Mouse (Mus musculus): ENCODE results near the gene Olfr324. TPM values are rescaled to one million over a fixed set of nuclear protein-coding genes. Genes with fewer than 3 reads are reported as not detected.

Olfr324 gene
- not detected in 2 replicates for polyA plus RNA-seq (2016; fragmentation: Nextera tagmentation; extraction: Ambion mirVana)

- Histone ChIP-seq H3K27ac (no peak within 1 kb of the TSS), H3K27me3 (no peaks in the 10 kb centered on the region), H3K4me1 (no peaks in the 10 kb centered on the region), H3K4me3 (no peak within 1 kb of the TSS), H3K36me3 (no peaks in the 10 kb centered on the region), H3K9ac (no peak within 1 kb of the TSS), H3K9me3 (replicated peaks) (no peaks in the 10 kb centered on the region), H3K4me2 (replicated peaks) (no peak within 1 kb of the TSS)
- ATAC-seq (ENCODE audit: low FRiP score): no peak
- 92% methylated on average over 6 of the region's 6 CpGs for WGBS
Measured at GRCm38 (mm10) chr11:58594814-58595213, at the start of gene Olfr324. Gene Olfr324, plus strand, starts transcription at chr11:58595114.

GRCm38 (mm10) chr11:58546322-58546721 is 48.6 kb upstream of the Olfr324 start, which contains the start of gene Olfr329-ps:
Gene Olfr329-ps, minus strand, starts transcription at chr11:58546422.
- Histone ChIP-seq H3K9ac (no peak within 1 kb of the TSS), H3K4me1 (no peaks in the 10 kb centered on the region), H3K9me3 (replicated peaks) (no peaks in the 10 kb centered on the region), H3K4me2 (replicated peaks) (no peak within 1 kb of the TSS), H3K4me3 (no peak within 1 kb of the TSS), H3K27me3 (no peaks in the 10 kb centered on the region), H3K27ac (no peak within 1 kb of the TSS), H3K36me3 (no peaks in the 10 kb centered on the region)
- no peak for ATAC-seq (ENCODE audit: low FRiP score)
- 83% methylated on average over 5 of the region's 5 CpGs for whole genome bisulfite sequencing

GRCm38 (mm10) chr11:58555536-58555935 is 39.4 kb upstream of the Olfr324 start, which contains the start of gene Olfr328:
Gene Olfr328, minus strand, starts transcription at chr11:58555636.
- no peak within 1 kb of the TSS for H3K4me3 ChIP-seq
- no peaks in the 10 kb centered on the region for H3K4me1 ChIP-seq
- H3K27me3 ChIP-seq: no peaks in the 10 kb centered on the region
- no peaks in the 10 kb centered on the region for H3K9me3 ChIP-seq (replicated peaks)
- no peak within 1 kb of the TSS for H3K27ac ChIP-seq
- H3K9ac ChIP-seq: no peak within 1 kb of the TSS
- no peaks in the 10 kb centered on the region for H3K36me3 ChIP-seq
- WGBS: 87% methylated on average over 1 of the region's 1 CpGs
- no peak for ATAC-seq (ENCODE audit: low FRiP score)
- no peak within 1 kb of the TSS for H3K4me2 ChIP-seq (replicated peaks)

GRCm38 (mm10) chr11:58570405-58570804 is 24.5 kb upstream of the Olfr324 start, which contains the start of gene Olfr224:
Gene Olfr224, minus strand, starts transcription at chr11:58570553.
- no peaks in the 10 kb centered on the region for H3K9me3 ChIP-seq (replicated peaks)
- 83% methylated on average over 5 of the region's 5 CpGs for WGBS
- no peak within 1 kb of the TSS for H3K9ac ChIP-seq
- H3K4me1 ChIP-seq: no peaks in the 10 kb centered on the region
- H3K36me3 ChIP-seq: no peaks in the 10 kb centered on the region
- H3K27me3 ChIP-seq: no peaks in the 10 kb centered on the region
- ATAC-seq (ENCODE audit: low FRiP score): no peak
- no peak within 1 kb of the TSS for H3K4me2 ChIP-seq (replicated peaks)
- no peak within 1 kb of the TSS for H3K27ac ChIP-seq
- no peak within 1 kb of the TSS for H3K4me3 ChIP-seq

- no peak for ATAC-seq (ENCODE audit: low FRiP score)
- Histone ChIP-seq H3K9ac (no peak within 1 kb of the TSS), H3K4me3 (no peak within 1 kb of the TSS), H3K9me3 (replicated peaks) (no peaks in the 10 kb centered on the region), H3K27ac (no peak within 1 kb of the TSS), H3K4me1 (no peaks in the 10 kb centered on the region), H3K27me3 (no peaks in the 10 kb centered on the region), H3K4me2 (replicated peaks) (no peak within 1 kb of the TSS), H3K36me3 (no peaks in the 10 kb centered on the region)
- 97% methylated on average over 1 of the region's 1 CpGs for WGBS
Measured at GRCm38 (mm10) chr11:58577430-58577829, 17.5 kb upstream of the Olfr324 start, which contains the start of gene Olfr325. Gene Olfr325, plus strand, starts transcription at chr11:58577730.

- Histone ChIP-seq H3K36me3 (no peaks in the 10 kb centered on the region), H3K27me3 (no peaks in the 10 kb centered on the region), H3K27ac (no peak overlapping the region), H3K9me3 (replicated peaks) (no peaks in the 10 kb centered on the region), H3K9ac (no peak overlapping the region), H3K4me2 (replicated peaks) (no peak overlapping the region), H3K4me3 (no peak overlapping the region), H3K4me1 (no peaks in the 10 kb centered on the region)
- WGBS: 86% methylated on average over 8 of the region's 8 CpGs
- no peak for ATAC-seq (ENCODE audit: low FRiP score)
Measured at GRCm38 (mm10) chr11:58578636-58579035, 16.3 kb upstream of the Olfr324 start.

- H3K9me3 ChIP-seq (replicated peaks): no peaks in the 10 kb centered on the region
- H3K4me2 ChIP-seq (replicated peaks): no peak overlapping the region
- no peak overlapping the region for H3K4me3 ChIP-seq
- 79% methylated on average over 7 of the region's 7 CpGs for WGBS
- 0 out of 2 replicates have a peak, but pooled peaks cover 2% of the 10 kb centered on the region for H3K4me1 ChIP-seq
- no peaks in the 10 kb centered on the region for H3K27me3 ChIP-seq
- H3K36me3 ChIP-seq: no peaks in the 10 kb centered on the region
- no peak overlapping the region for H3K9ac ChIP-seq
- no peak overlapping the region for H3K27ac ChIP-seq
- no peak for ATAC-seq (ENCODE audit: low FRiP score)
Measured at GRCm38 (mm10) chr11:58587898-58588348, 7.0 kb upstream of the Olfr324 start.

GRCm38 (mm10) chr11:58588620-58589250 is 6.2 kb upstream of the Olfr324 start:
- H3K9me3 ChIP-seq (replicated peaks): no peaks in the 10 kb centered on the region
- ATAC-seq (ENCODE audit: low FRiP score): no peak
- H3K27ac ChIP-seq: no peak overlapping the region
- H3K9ac ChIP-seq: no peak overlapping the region
- H3K4me1 ChIP-seq: 0 out of 2 replicates have a peak, but pooled peaks cover 2% of the 10 kb centered on the region
- H3K36me3 ChIP-seq: no peaks in the 10 kb centered on the region
- no peaks in the 10 kb centered on the region for H3K27me3 ChIP-seq
- H3K4me3 ChIP-seq: no peak overlapping the region
- no peak overlapping the region for H3K4me2 ChIP-seq (replicated peaks)
- WGBS: 62% methylated on average over 3 of the region's 3 CpGs

GRCm38 (mm10) chr11:58597837-58598236 is 2.9 kb downstream of the Olfr324 start:
- H3K4me2 ChIP-seq (replicated peaks): no peak overlapping the region
- no peaks in the 10 kb centered on the region for H3K9me3 ChIP-seq (replicated peaks)
- no peak overlapping the region for H3K27ac ChIP-seq
- no peaks in the 10 kb centered on the region for H3K4me1 ChIP-seq
- 86% methylated on average over 13 of the region's 13 CpGs for WGBS
- H3K36me3 ChIP-seq: no peaks in the 10 kb centered on the region
- H3K27me3 ChIP-seq: no peaks in the 10 kb centered on the region
- no peak for ATAC-seq (ENCODE audit: low FRiP score)
- no peak overlapping the region for H3K9ac ChIP-seq
- no peak overlapping the region for H3K4me3 ChIP-seq

GRCm38 (mm10) chr11:58602062-58602461 is 7.1 kb downstream of the Olfr324 start:
- Histone ChIP-seq H3K4me3 (no peak overlapping the region), H3K27me3 (no peaks in the 10 kb centered on the region), H3K9me3 (replicated peaks) (no peaks in the 10 kb centered on the region), H3K4me2 (replicated peaks) (no peak overlapping the region), H3K36me3 (no peaks in the 10 kb centered on the region), H3K4me1 (no peaks in the 10 kb centered on the region), H3K9ac (no peak overlapping the region), H3K27ac (no peak overlapping the region)
- ATAC-seq (ENCODE audit: low FRiP score): no peak

- no peak overlapping the region for H3K9ac ChIP-seq
- no peaks in the 10 kb centered on the region for H3K36me3 ChIP-seq
- 82% methylated on average over 6 of the region's 6 CpGs for WGBS
- no peak overlapping the region for H3K4me3 ChIP-seq
- H3K27ac ChIP-seq: no peak overlapping the region
- no peaks in the 10 kb centered on the region for H3K27me3 ChIP-seq
- no peaks in the 10 kb centered on the region for H3K4me1 ChIP-seq
- ATAC-seq (ENCODE audit: low FRiP score): no peak
- H3K9me3 ChIP-seq (replicated peaks): no peaks in the 10 kb centered on the region
- H3K4me2 ChIP-seq (replicated peaks): no peak overlapping the region
Measured at GRCm38 (mm10) chr11:58602800-58603560, 8.1 kb downstream of the Olfr324 start.

GRCm38 (mm10) chr11:58604688-58605087 is 9.8 kb downstream of the Olfr324 start:
- WGBS: 58% methylated on average over 2 of the region's 2 CpGs
- no peak overlapping the region for H3K4me2 ChIP-seq (replicated peaks)
- H3K9ac ChIP-seq: no peak overlapping the region
- H3K4me1 ChIP-seq: no peaks in the 10 kb centered on the region
- H3K27ac ChIP-seq: no peak overlapping the region
- H3K9me3 ChIP-seq (replicated peaks): no peaks in the 10 kb centered on the region
- no peaks in the 10 kb centered on the region for H3K27me3 ChIP-seq
- no peaks in the 10 kb centered on the region for H3K36me3 ChIP-seq
- H3K4me3 ChIP-seq: no peak overlapping the region
- no peak for ATAC-seq (ENCODE audit: low FRiP score)
